Mouse (Mus musculus): Measurements from ENCODE around the gene Gm26920. TPM values are rescaled to one million over a fixed set of nuclear protein-coding genes. Genes with fewer than 3 reads are reported as not detected.

Gm26920 gene
- polyA plus RNA-seq, 1 experiment from 2014 or later: 0.32 TPM

- ATAC-seq (replicated peaks; ENCODE audit: low FRiP score): no peak
- Histone ChIP-seq H3K27me3 (replicated peaks; ENCODE audit: control insufficient read depth, insufficient read depth, low read length) (no peaks in the 10 kb centered on the region), H3K4me1 (replicated peaks; ENCODE audit: control insufficient read depth, insufficient read depth, low read length) (no peaks in the 10 kb centered on the region), H3K27ac (ENCODE audit: low read depth, low read length) (no peak overlapping the region), H3K9me3 (ENCODE audit: control insufficient read depth, low read length) (no peaks in the 10 kb centered on the region), H3K4me3 (ENCODE audit: low read depth, low read length) (no peak overlapping the region), H3K36me3 (ENCODE audit: control insufficient read depth, insufficient read depth, low read length) (no peaks in the 10 kb centered on the region), H3K4me2 (no peak overlapping the region), H3K9ac (ENCODE audit: low read depth, low read length) (no peak overlapping the region)
- WGBS: 89% methylated on average over 12 of the region's 12 CpGs
- no peak for DNase-seq (ENCODE audit: low spot score)
Measured at GRCm38 (mm10) chr7:30034331-30034730, 55.9 kb downstream of the Gm26920 start.

GRCm38 (mm10) chr7:30031379-30031778 is 58.8 kb downstream of the Gm26920 start:
- Histone ChIP-seq H3K4me3 (ENCODE audit: low read depth, low read length) (no peak overlapping the region), H3K4me2 (no peak overlapping the region), H3K27ac (ENCODE audit: low read depth, low read length) (no peak overlapping the region), H3K9me3 (ENCODE audit: control insufficient read depth, low read length) (no peaks in the 10 kb centered on the region), H3K4me1 (replicated peaks; ENCODE audit: control insufficient read depth, insufficient read depth, low read length) (no peaks in the 10 kb centered on the region), H3K27me3 (replicated peaks; ENCODE audit: control insufficient read depth, insufficient read depth, low read length) (no peaks in the 10 kb centered on the region), H3K36me3 (ENCODE audit: control insufficient read depth, insufficient read depth, low read length) (no peaks in the 10 kb centered on the region; the same call in 1 of the 2 replicates), H3K9ac (ENCODE audit: low read depth, low read length) (no peak overlapping the region)
- WGBS: 85% methylated on average over 3 of the region's 3 CpGs
- DNase-seq (ENCODE audit: low spot score): no peak
- no peak for ATAC-seq (replicated peaks; ENCODE audit: low FRiP score)

- H3K27me3 ChIP-seq (replicated peaks; ENCODE audit: control insufficient read depth, insufficient read depth, low read length): no peaks in the 10 kb centered on the region
- H3K4me3 ChIP-seq (ENCODE audit: low read depth, low read length): no peak overlapping the region
- H3K27ac ChIP-seq (ENCODE audit: low read depth, low read length): no peak overlapping the region
- H3K9ac ChIP-seq (ENCODE audit: low read depth, low read length): no peak overlapping the region
- no peak overlapping the region for H3K4me2 ChIP-seq
- no peaks in the 10 kb centered on the region for H3K4me1 ChIP-seq (replicated peaks; ENCODE audit: control insufficient read depth, insufficient read depth, low read length)
- DNase-seq (ENCODE audit: low spot score): no peak
- H3K9me3 ChIP-seq (ENCODE audit: control insufficient read depth, low read length): no peaks in the 10 kb centered on the region
- WGBS: 42% methylated on average over 6 of the region's 6 CpGs
- no peak for ATAC-seq (replicated peaks; ENCODE audit: low FRiP score)
- peaks cover 5% of the 10 kb centered on the region; the same call in 1 of the 2 replicates for H3K36me3 ChIP-seq (ENCODE audit: control insufficient read depth, insufficient read depth, low read length)
Measured at GRCm38 (mm10) chr7:30030677-30031076, 59.5 kb downstream of the Gm26920 start.

GRCm38 (mm10) chr7:30028572-30028971 is 61.6 kb downstream of the Gm26920 start:
- Histone ChIP-seq H3K9me3 (ENCODE audit: control insufficient read depth, low read length) (no peaks in the 10 kb centered on the region), H3K4me3 (ENCODE audit: low read depth, low read length) (no peak overlapping the region), H3K4me2 (no peak overlapping the region), H3K36me3 (ENCODE audit: control insufficient read depth, insufficient read depth, low read length) (peaks cover 13% of the 10 kb centered on the region), H3K27me3 (replicated peaks; ENCODE audit: control insufficient read depth, insufficient read depth, low read length) (no peaks in the 10 kb centered on the region), H3K27ac (ENCODE audit: low read depth, low read length) (no peak overlapping the region), H3K4me1 (replicated peaks; ENCODE audit: control insufficient read depth, insufficient read depth, low read length) (no peaks in the 10 kb centered on the region), H3K9ac (ENCODE audit: low read depth, low read length) (no peak overlapping the region)
- WGBS: 89% methylated on average over 3 of the region's 3 CpGs
- ATAC-seq (replicated peaks; ENCODE audit: low FRiP score): no peak
- DNase-seq (ENCODE audit: low spot score): no peak

GRCm38 (mm10) chr7:30027331-30027730 is 62.9 kb downstream of the Gm26920 start:
- no peak overlapping the region for H3K9ac ChIP-seq (ENCODE audit: low read depth, low read length)
- peaks cover 24% of the 10 kb centered on the region for H3K36me3 ChIP-seq (ENCODE audit: control insufficient read depth, insufficient read depth, low read length)
- H3K4me1 ChIP-seq (replicated peaks; ENCODE audit: control insufficient read depth, insufficient read depth, low read length): no peaks in the 10 kb centered on the region
- H3K27ac ChIP-seq (ENCODE audit: low read depth, low read length): no peak overlapping the region
- no peak overlapping the region for H3K4me3 ChIP-seq (ENCODE audit: low read depth, low read length)
- no peak for DNase-seq (ENCODE audit: low spot score)
- no peak overlapping the region for H3K4me2 ChIP-seq
- 80% methylated on average over 4 of the region's 4 CpGs for WGBS
- no peaks in the 10 kb centered on the region for H3K9me3 ChIP-seq (ENCODE audit: control insufficient read depth, low read length)
- no peak for ATAC-seq (replicated peaks; ENCODE audit: low FRiP score)
- H3K27me3 ChIP-seq (replicated peaks; ENCODE audit: control insufficient read depth, insufficient read depth, low read length): no peaks in the 10 kb centered on the region

- H3K9ac ChIP-seq (ENCODE audit: low read depth, low read length): no peak overlapping the region
- no peaks in the 10 kb centered on the region for H3K27me3 ChIP-seq (replicated peaks; ENCODE audit: control insufficient read depth, insufficient read depth, low read length)
- no peak overlapping the region for H3K4me3 ChIP-seq (ENCODE audit: low read depth, low read length)
- H3K4me1 ChIP-seq (replicated peaks; ENCODE audit: control insufficient read depth, insufficient read depth, low read length): no peaks in the 10 kb centered on the region
- no peaks in the 10 kb centered on the region for H3K9me3 ChIP-seq (ENCODE audit: control insufficient read depth, low read length)
- H3K4me2 ChIP-seq: no peak overlapping the region
- H3K36me3 ChIP-seq (ENCODE audit: control insufficient read depth, insufficient read depth, low read length): peaks cover 26% of the 10 kb centered on the region
- no peak for DNase-seq (ENCODE audit: low spot score)
- no peak for ATAC-seq (replicated peaks; ENCODE audit: low FRiP score)
- 79% methylated on average over 5 of the region's 5 CpGs for WGBS
- no peak overlapping the region for H3K27ac ChIP-seq (ENCODE audit: low read depth, low read length)
Measured at GRCm38 (mm10) chr7:30025358-30025757, 64.9 kb downstream of the Gm26920 start.

GRCm38 (mm10) chr7:30023800-30024199 is 66.4 kb downstream of the Gm26920 start:
- DNase-seq (ENCODE audit: low spot score) (no peak), ATAC-seq (replicated peaks; ENCODE audit: low FRiP score) (no peak)
- 88% methylated on average over 8 of the region's 8 CpGs for WGBS
- Histone ChIP-seq H3K9me3 (ENCODE audit: control insufficient read depth, low read length) (no peaks in the 10 kb centered on the region), H3K4me2 (no peak overlapping the region), H3K4me3 (ENCODE audit: low read depth, low read length) (no peak overlapping the region), H3K36me3 (ENCODE audit: control insufficient read depth, insufficient read depth, low read length) (peaks cover 33% of the 10 kb centered on the region), H3K9ac (ENCODE audit: low read depth, low read length) (no peak overlapping the region), H3K4me1 (replicated peaks; ENCODE audit: control insufficient read depth, insufficient read depth, low read length) (no peaks in the 10 kb centered on the region), H3K27me3 (replicated peaks; ENCODE audit: control insufficient read depth, insufficient read depth, low read length) (no peaks in the 10 kb centered on the region), H3K27ac (ENCODE audit: low read depth, low read length) (no peak overlapping the region)

- no peak for ATAC-seq (replicated peaks; ENCODE audit: low FRiP score)
- Histone ChIP-seq H3K9ac (ENCODE audit: low read depth, low read length) (no peak overlapping the region), H3K9me3 (ENCODE audit: control insufficient read depth, low read length) (no peaks in the 10 kb centered on the region), H3K27ac (ENCODE audit: low read depth, low read length) (no peak overlapping the region), H3K4me2 (no peak overlapping the region), H3K4me3 (ENCODE audit: low read depth, low read length) (no peak overlapping the region), H3K36me3 (ENCODE audit: control insufficient read depth, insufficient read depth, low read length) (peaks cover 38% of the 10 kb centered on the region), H3K27me3 (replicated peaks; ENCODE audit: control insufficient read depth, insufficient read depth, low read length) (no peaks in the 10 kb centered on the region), H3K4me1 (replicated peaks; ENCODE audit: control insufficient read depth, insufficient read depth, low read length) (no peaks in the 10 kb centered on the region)
- WGBS: 93% methylated on average over 9 of the region's 9 CpGs
- no peak for DNase-seq (ENCODE audit: low spot score)
Measured at GRCm38 (mm10) chr7:30023324-30023723, 66.9 kb downstream of the Gm26920 start.

GRCm38 (mm10) chr7:30019543-30019942 is 70.7 kb downstream of the Gm26920 start:
- H3K36me3 ChIP-seq (ENCODE audit: control insufficient read depth, insufficient read depth, low read length): peaks cover 57% of the 10 kb centered on the region
- no peak for ATAC-seq (replicated peaks; ENCODE audit: low FRiP score)
- 87% methylated on average over 2 of the region's 2 CpGs for WGBS

More at GRCm38 (mm10) chr7:30019543-30019942, 70.7 kb downstream of the Gm26920 start:
- Histone ChIP-seq H3K4me1 (replicated peaks; ENCODE audit: control insufficient read depth, insufficient read depth, low read length) (no peaks in the 10 kb centered on the region), H3K9ac (ENCODE audit: low read depth, low read length) (no peak overlapping the region), H3K4me2 (no peak overlapping the region), H3K9me3 (ENCODE audit: control insufficient read depth, low read length) (no peaks in the 10 kb centered on the region), H3K4me3 (ENCODE audit: low read depth, low read length) (no peak overlapping the region), H3K27ac (ENCODE audit: low read depth, low read length) (no peak overlapping the region), H3K27me3 (replicated peaks; ENCODE audit: control insufficient read depth, insufficient read depth, low read length) (no peaks in the 10 kb centered on the region)
- DNase-seq (ENCODE audit: low spot score): no peak

Measured in liver, embryonic 11.5 days (tissue).